Mouse (Mus musculus): ENCODE results near the gene Son.

GRCm38 (mm10) chr16:91599242-91599641, 48.1 kb upstream of the Son start:
- TF ChIP-seq CTCF (IDR thresholded peaks at IDR 0.05; ENCODE audit: low read depth, low read length), result no peak
- no peak for TF ChIP-seq POLR2A (IDR thresholded peaks at IDR 0.05; ENCODE audit: extremely low read depth, insufficient read depth, low read length)

Measured in liver, adult 2 months (tissue).